Mouse (Mus musculus) heart, embryonic 16.5 days (tissue): Measurements from ENCODE around the gene Gm21969. TPM values are rescaled to one million over a fixed set of nuclear protein-coding genes. Genes with fewer than 3 reads are reported as not detected.

ENCODE experiments used
- ATAC-seq: fragments of 200-750 bp; cut with Nextera tagmentation; replicated peaks from 2 replicates; pipeline ENCODE4 v1.8.0; 2017; ENCODE audit warnings: moderate number of reproducible peaks; ENCODE audit not compliant: insufficient read depth, low FRiP score; ENCODE audit errors: extremely low read depth
- H3K27ac ChIP-seq: fragments of 300-500 bp; sonication (generic); 2 replicates; pipeline ENCODE4 v1.5.1; 2014; ENCODE audit warnings: mild to moderate bottlenecking, low read length, control low read depth, moderate library complexity
- H3K27me3 ChIP-seq: fragments of 300-500 bp; sonication (generic); 2 replicates; pipeline ENCODE4 v1.6.1; 2014; ENCODE audit warnings: low read length, mixed read lengths; ENCODE audit not compliant: control insufficient read depth, insufficient read depth
- H3K36me3 ChIP-seq: fragments of 300-500 bp; sonication (generic); 2 replicates; pipeline ENCODE4 v1.6.1; 2014; ENCODE audit not compliant: control insufficient read depth, insufficient read depth
- H3K4me1 ChIP-seq: fragments of 300-500 bp; sonication (generic); 2 replicates; pipeline ENCODE4 v1.6.1; 2014; ENCODE audit warnings: low read length, mixed read lengths; ENCODE audit not compliant: control insufficient read depth, insufficient read depth
- H3K4me2 ChIP-seq: fragments of 300-500 bp; sonication (generic); 2 replicates; pipeline ENCODE4 v1.6.1; 2014; ENCODE audit warnings: low read depth, mild to moderate bottlenecking, control low read depth, low read length
- H3K4me3 ChIP-seq: fragments of 300-500 bp; sonication (generic); 2 replicates; pipeline ENCODE4 v1.5.1; 2014; ENCODE audit warnings: mild to moderate bottlenecking, control low read depth, low read length
- H3K9ac ChIP-seq: fragments of 300-500 bp; sonication (generic); 2 replicates; pipeline ENCODE4 v1.6.1; 2014; ENCODE audit warnings: low read length, control low read depth
- H3K9me3 ChIP-seq: fragments of 300-500 bp; sonication (generic); replicated peaks from 2 replicates; pipeline ENCODE4 v1.6.1; 2016; ENCODE audit warnings: low read length; ENCODE audit not compliant: control insufficient read depth
- WGBS: fragments of 180-500 bp; shearing (Covaris S2); extraction: QIAGEN DNeasy Blood & Tissue Kit; methylation state at CpG from one replicate; pipeline ENCODE4 v1.1.7; 2014; 5-methylcytosine and 5-hydroxymethylcytosine counted together
- polyA plus RNA-seq: library from polyadenylated mRNA; unstranded; fragments of >200 nt; fragmentation: Nextera tagmentation; extraction: Ambion mirVana; gene quantifications from 2 replicates; pipeline ENCODE4 v1.2.1, GENCODE M21; 2015

Gm21969 gene
- polyA plus RNA-seq, 1 experiment from 2014 or later: not detected

- peaks cover 12% of the 10 kb centered on the region; the same call in 1 of the 2 replicates for H3K9me3 ChIP-seq
- H3K9ac ChIP-seq: no peak overlapping the region
- H3K4me1 ChIP-seq: no peaks in the 10 kb centered on the region
- H3K27me3 ChIP-seq: no peaks in the 10 kb centered on the region
- H3K27ac ChIP-seq: no peak overlapping the region
- ATAC-seq: no peak
- no peak overlapping the region for H3K4me3 ChIP-seq
- H3K4me2 ChIP-seq: no peak overlapping the region
- H3K36me3 ChIP-seq: no peaks in the 10 kb centered on the region
- WGBS: 6% methylated on average over 3 of the region's 3 CpGs
Observed at GRCm38 (mm10) chr4:139684639-139685017, 81.6 kb downstream of the Gm21969 start.

- Histone ChIP-seq H3K9me3 (no peaks in the 10 kb centered on the region), H3K27me3 (0 out of 2 replicates have a peak, but pooled peaks cover 4% of the 10 kb centered on the region), H3K9ac (no peak overlapping the region), H3K36me3 (no peaks in the 10 kb centered on the region), H3K4me2 (no peak overlapping the region), H3K27ac (no peak overlapping the region), H3K4me1 (no peaks in the 10 kb centered on the region), H3K4me3 (no peak overlapping the region)
- ATAC-seq: no peak
- WGBS: 68% methylated on average over 9 of the region's 9 CpGs
Observed at GRCm38 (mm10) chr4:139688058-139688457, 85.1 kb downstream of the Gm21969 start.

GRCm38 (mm10) chr4:139689627-139690269, 86.8 kb downstream of the Gm21969 start:
- no peak overlapping the region for H3K27ac ChIP-seq
- H3K27me3 ChIP-seq: 0 out of 2 replicates have a peak, but pooled peaks cover 4% of the 10 kb centered on the region
- H3K9ac ChIP-seq: no peak overlapping the region
- H3K9me3 ChIP-seq: no peaks in the 10 kb centered on the region
- no peak for ATAC-seq
- H3K4me3 ChIP-seq: no peak overlapping the region
- H3K4me2 ChIP-seq: no peak overlapping the region
- H3K36me3 ChIP-seq: no peaks in the 10 kb centered on the region
- 24% methylated on average over 7 of the region's 7 CpGs for WGBS
- H3K4me1 ChIP-seq: no peaks in the 10 kb centered on the region

DNA sequence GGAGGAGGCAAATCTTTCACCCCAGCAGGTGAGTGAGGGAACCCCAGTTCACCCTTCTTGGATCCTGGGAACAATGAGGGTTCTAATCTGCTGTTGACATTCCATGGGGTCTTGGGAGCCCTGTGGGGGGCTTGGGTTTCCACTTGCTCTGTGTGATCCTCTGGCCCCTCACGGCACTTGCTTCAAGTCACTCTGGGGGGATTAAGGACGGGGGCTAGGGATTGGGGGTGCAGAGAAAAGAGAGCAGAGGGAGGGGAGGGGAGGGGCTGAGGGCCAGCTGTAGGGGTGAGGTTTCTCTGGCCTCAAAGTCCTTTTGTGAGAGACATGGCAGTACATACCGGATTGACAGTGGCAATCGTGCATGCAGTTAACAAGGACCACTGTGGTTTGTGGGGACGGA, 90.3 kb downstream of the Gm21969 start:
- H3K36me3 ChIP-seq: no peaks in the 10 kb centered on the region
- H3K4me1 ChIP-seq: no peaks in the 10 kb centered on the region
- no peak overlapping the region for H3K4me2 ChIP-seq
- no peak overlapping the region for H3K27ac ChIP-seq
- no peaks in the 10 kb centered on the region for H3K9me3 ChIP-seq
- no peak overlapping the region for H3K9ac ChIP-seq
- H3K4me3 ChIP-seq: no peak overlapping the region
- WGBS: 49% methylated on average over 5 of the region's 5 CpGs
- no peak for ATAC-seq
- peaks cover 7% of the 10 kb centered on the region for H3K27me3 ChIP-seq

GRCm38 (mm10) chr4:139697755-139698154, 94.8 kb downstream of the Gm21969 start:
- H3K4me2 ChIP-seq: no peak overlapping the region
- no peak for ATAC-seq
- no peak overlapping the region for H3K9ac ChIP-seq
- no peaks in the 10 kb centered on the region for H3K9me3 ChIP-seq
- no peak overlapping the region for H3K27ac ChIP-seq
- H3K4me3 ChIP-seq: no peak overlapping the region
- H3K27me3 ChIP-seq: peaks cover 6% of the 10 kb centered on the region
- no peaks in the 10 kb centered on the region for H3K36me3 ChIP-seq
- H3K4me1 ChIP-seq: no peaks in the 10 kb centered on the region
- WGBS: 11% methylated on average over 9 of the region's 9 CpGs

DNA sequence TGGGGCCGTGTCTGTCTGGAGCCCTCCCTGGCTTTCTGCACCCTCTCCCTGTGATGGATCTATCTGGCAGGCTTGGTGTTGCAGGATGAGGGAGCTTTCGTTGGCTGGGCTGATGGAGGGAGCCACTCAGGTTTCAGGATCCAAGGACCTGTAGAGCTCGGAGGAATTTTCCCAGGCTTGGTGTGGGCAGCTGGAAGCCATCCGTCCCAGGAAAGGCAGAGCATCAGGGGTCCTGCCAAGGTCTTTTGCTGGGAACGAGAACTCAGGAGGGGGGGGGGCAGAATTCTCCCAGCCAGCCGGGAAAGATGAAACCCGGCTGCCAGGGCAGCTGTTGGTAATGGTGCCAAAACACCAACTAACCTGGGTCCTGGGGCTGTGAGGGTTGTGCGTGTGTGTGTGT, 95.6 kb downstream of the Gm21969 start:
- ATAC-seq: no peak
- Histone ChIP-seq H3K27me3 (peaks cover 6% of the 10 kb centered on the region), H3K27ac (no peak overlapping the region), H3K9ac (no peak overlapping the region), H3K4me3 (no peak overlapping the region), H3K4me2 (no peak overlapping the region), H3K36me3 (no peaks in the 10 kb centered on the region), H3K9me3 (no peaks in the 10 kb centered on the region), H3K4me1 (no peaks in the 10 kb centered on the region)
- WGBS: 47% methylated on average over 8 of the region's 8 CpGs

- peaks cover 6% of the 10 kb centered on the region; the same call in 1 of the 2 replicates for H3K27me3 ChIP-seq
- H3K9ac ChIP-seq: no peak overlapping the region
- H3K27ac ChIP-seq: no peak overlapping the region
- 50% methylated on average over 4 of the region's 4 CpGs for WGBS
- no peaks in the 10 kb centered on the region for H3K4me1 ChIP-seq
- H3K4me3 ChIP-seq: no peak overlapping the region
- no peak overlapping the region for H3K4me2 ChIP-seq
- no peak for ATAC-seq
- H3K36me3 ChIP-seq: no peaks in the 10 kb centered on the region
- H3K9me3 ChIP-seq: no peaks in the 10 kb centered on the region
Observed at GRCm38 (mm10) chr4:139702914-139703313, 99.9 kb downstream of the Gm21969 start.

GRCm38 (mm10) chr4:139703468-139703867, 100.5 kb downstream of the Gm21969 start:
- no peaks in the 10 kb centered on the region for H3K9me3 ChIP-seq
- peaks cover 2% of the 10 kb centered on the region; the same call in 1 of the 2 replicates for H3K27me3 ChIP-seq
- no peak overlapping the region for H3K27ac ChIP-seq
- no peaks in the 10 kb centered on the region for H3K4me1 ChIP-seq
- H3K9ac ChIP-seq: no peak overlapping the region
- no peak overlapping the region for H3K4me3 ChIP-seq
- ATAC-seq: no peak
- no peak overlapping the region for H3K4me2 ChIP-seq
- H3K36me3 ChIP-seq: no peaks in the 10 kb centered on the region
- 78% methylated on average over 11 of the region's 11 CpGs for WGBS

DNA sequence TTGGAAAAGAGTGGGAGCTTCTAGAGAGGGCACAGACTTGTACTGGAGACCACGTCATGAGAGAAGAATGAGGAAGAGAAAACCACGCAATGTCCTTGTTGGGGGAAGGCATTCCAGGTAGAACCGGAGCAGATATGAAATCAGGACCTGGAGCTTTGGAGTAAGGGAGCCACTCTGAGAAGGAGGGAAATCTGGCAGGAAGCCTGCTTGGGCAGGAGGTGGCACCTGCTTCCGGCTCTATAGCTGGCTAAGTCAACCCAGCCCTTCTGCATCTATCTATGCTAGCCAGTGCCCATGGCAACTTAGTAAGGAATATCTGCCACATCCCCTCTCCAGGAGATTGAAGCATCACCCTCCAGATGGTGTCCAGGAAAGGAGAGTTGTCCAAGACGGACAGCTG, 103.0 kb downstream of the Gm21969 start:
- H3K4me3 ChIP-seq: no peak overlapping the region
- peaks cover 6% of the 10 kb centered on the region; the same call in 1 of the 2 replicates for H3K27me3 ChIP-seq
- 69% methylated on average over 5 of the region's 5 CpGs for WGBS
- no peaks in the 10 kb centered on the region for H3K4me1 ChIP-seq
- ATAC-seq: no peak
- H3K36me3 ChIP-seq: no peaks in the 10 kb centered on the region
- no peak overlapping the region for H3K27ac ChIP-seq
- no peak overlapping the region for H3K4me2 ChIP-seq
- no peaks in the 10 kb centered on the region for H3K9me3 ChIP-seq
- no peak overlapping the region for H3K9ac ChIP-seq
